Mouse (Mus musculus): Measurements from ENCODE around the gene Htra3. TPM values are rescaled to one million over a fixed set of nuclear protein-coding genes. Genes with fewer than 3 reads are reported as not detected.

The Htra3 gene
- polyA plus RNA-seq (2014; fragmentation: Illumina TruSeq; extraction: RNeasy Lipid Tissue Mini Kit (QIAGEN cat#74804); ENCODE audit: low read depth, low replicate concordance) = 119 TPM

GRCm38 (mm10) chr5:35679256-35680155 is at the start of gene Htra3:
Gene Htra3 (minus strand): TSS chr5:35679782.

Other genes with a start within 250 kb of the Htra3 start
- 8.9 TPM for gene Cpz, start 154.1 kb downstream of the Htra3 start, polyA plus RNA-seq (2014; fragmentation: Illumina TruSeq; extraction: RNeasy Lipid Tissue Mini Kit (QIAGEN cat#74804); ENCODE audit: low read depth, low replicate concordance)
- 6.1 TPM for gene Trmt44, start 104.7 kb downstream of the Htra3 start, polyA plus RNA-seq (2014; fragmentation: Illumina TruSeq; extraction: RNeasy Lipid Tissue Mini Kit (QIAGEN cat#74804); ENCODE audit: low read depth, low replicate concordance)
- 271 TPM for gene Acox3, start 96.7 kb downstream of the Htra3 start, polyA plus RNA-seq (2014; fragmentation: Illumina TruSeq; extraction: RNeasy Lipid Tissue Mini Kit (QIAGEN cat#74804); ENCODE audit: low read depth, low replicate concordance)
- gene Sh3tc1, start 60.2 kb upstream of the Htra3 start, polyA plus RNA-seq (2014; fragmentation: Illumina TruSeq; extraction: RNeasy Lipid Tissue Mini Kit (QIAGEN cat#74804); ENCODE audit: low read depth, low replicate concordance) = 17.8 TPM
- gene Ablim2, start 78.1 kb upstream of the Htra3 start, polyA plus RNA-seq (2014; fragmentation: Illumina TruSeq; extraction: RNeasy Lipid Tissue Mini Kit (QIAGEN cat#74804); ENCODE audit: low read depth, low replicate concordance) = 13.4 TPM
- gene Afap1, start 213.5 kb upstream of the Htra3 start, polyA plus RNA-seq (2014; fragmentation: Illumina TruSeq; extraction: RNeasy Lipid Tissue Mini Kit (QIAGEN cat#74804); ENCODE audit: low read depth, low replicate concordance) = 14.1 TPM

Data from adipose tissue, adult 10 weeks (tissue).